Mouse (Mus musculus) neural tube, embryonic 11.5 days (tissue): Measurements from ENCODE around the gene Hoxa2. TPM values are rescaled to one million over a fixed set of nuclear protein-coding genes. Genes with fewer than 3 reads are reported as not detected.
A peak's percentile ranks its signal among the peaks of the same experiment; 100 is the strongest.

ENCODE experiments used
- ATAC-seq: fragments of 200-750 bp; cut with Nextera tagmentation; 2 replicates; pipeline ENCODE4 v1.8.0; 2017; ENCODE audit warnings: moderate number of reproducible peaks, mild to moderate bottlenecking, moderate TSS enrichment, moderate library complexity; ENCODE audit not compliant: insufficient read depth, low FRiP score, low TSS enrichment
- DNase-seq: peaks from one replicate; pipeline ENCODE4 v3.0.0-alpha.2; 2015; ENCODE audit warnings: low spot score
- H3K27ac ChIP-seq: fragments of 300-500 bp; sonication (generic); 2 replicates; pipeline ENCODE4 v1.5.1; 2014; ENCODE audit warnings: low read depth, mild to moderate bottlenecking, low read length
- H3K27me3 ChIP-seq: fragments of 300-500 bp; sonication (generic); 2 replicates; pipeline ENCODE4 v1.6.1; 2014; ENCODE audit warnings: mild to moderate bottlenecking, low read length, mixed read lengths; ENCODE audit not compliant: control insufficient read depth, insufficient read depth
- H3K36me3 ChIP-seq: fragments of 300-500 bp; sonication (generic); 2 replicates; pipeline ENCODE4 v1.6.1; 2014; ENCODE audit warnings: mild to moderate bottlenecking, low read length, moderate library complexity, mixed read lengths; ENCODE audit not compliant: control insufficient read depth, insufficient read depth
- H3K4me1 ChIP-seq: fragments of 300-500 bp; sonication (generic); 2 replicates; pipeline ENCODE4 v1.6.1; 2014; ENCODE audit warnings: low read length, mixed read lengths; ENCODE audit not compliant: control insufficient read depth, insufficient read depth
- H3K4me2 ChIP-seq: fragments of 300-500 bp; sonication (generic); 2 replicates; pipeline ENCODE4 v1.6.1; 2014; ENCODE audit warnings: low read depth, mild to moderate bottlenecking, moderate library complexity
- H3K4me3 ChIP-seq: fragments of 300-500 bp; sonication (generic); 2 replicates; pipeline ENCODE4 v1.5.1; 2014; ENCODE audit warnings: low read depth, low read length
- H3K9ac ChIP-seq: fragments of 300-500 bp; sonication (generic); 2 replicates; pipeline ENCODE4 v1.6.1; 2014; ENCODE audit warnings: mild to moderate bottlenecking, low read length
- H3K9me3 ChIP-seq: fragments of 300-500 bp; sonication (generic); 2 replicates; pipeline ENCODE4 v1.6.1; 2016; ENCODE audit warnings: low read length; ENCODE audit not compliant: control insufficient read depth
- WGBS: fragments of 180-500 bp; shearing (Covaris S2); extraction: QIAGEN DNeasy Blood & Tissue Kit; methylation state at CpG from one replicate; pipeline ENCODE4 v1.1.7; 2014; 5-methylcytosine and 5-hydroxymethylcytosine counted together
- polyA plus RNA-seq: library from polyadenylated mRNA; unstranded; fragments of >200 nt; fragmentation: Nextera tagmentation; extraction: Ambion mirVana; gene quantifications from 2 replicates; pipeline ENCODE4 v1.2.1, GENCODE M21; 2014

Gene Hoxa2
- polyA plus RNA-seq, 1 experiment from 2014 or later, result 37.5 TPM

DNA sequence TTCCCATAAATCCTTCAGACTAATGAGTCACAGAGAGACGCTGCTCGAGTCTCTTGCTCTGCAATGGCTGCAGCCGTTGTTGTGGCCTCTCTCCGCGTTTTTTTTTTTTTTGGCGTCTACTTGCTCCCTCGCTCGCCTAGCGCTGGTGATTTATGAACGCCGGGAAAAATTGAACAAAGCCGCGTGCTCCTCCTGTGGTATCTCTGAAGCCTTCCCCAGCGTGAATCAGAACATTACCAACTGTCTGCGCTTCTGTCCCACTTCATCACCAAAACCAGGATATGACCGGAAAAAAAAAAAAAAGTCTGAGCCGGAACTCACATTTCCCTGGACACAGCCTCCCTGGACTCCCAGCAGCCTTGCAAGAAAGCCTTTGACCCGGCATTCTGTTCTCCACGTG, 20.6 kb upstream of the Hoxa2 start:
- Histone ChIP-seq H3K4me2 (peak overlapping the region; percentile 78), H3K27ac (peak overlapping the region; percentile 92), H3K4me1 (peaks cover 95% of the 10 kb centered on the region), H3K36me3 (peaks cover 2% of the 10 kb centered on the region; the same call in 1 of the 2 replicates), H3K9ac (peak overlapping the region; percentile 30), H3K9me3 (no peaks in the 10 kb centered on the region), H3K4me3 (peak overlapping the region; percentile 17), H3K27me3 (no peaks in the 10 kb centered on the region)
- under 1% methylated on average over 19 of the region's 19 CpGs for WGBS
- no peak for ATAC-seq
- DNase-seq, result peak; percentile 80

DNA sequence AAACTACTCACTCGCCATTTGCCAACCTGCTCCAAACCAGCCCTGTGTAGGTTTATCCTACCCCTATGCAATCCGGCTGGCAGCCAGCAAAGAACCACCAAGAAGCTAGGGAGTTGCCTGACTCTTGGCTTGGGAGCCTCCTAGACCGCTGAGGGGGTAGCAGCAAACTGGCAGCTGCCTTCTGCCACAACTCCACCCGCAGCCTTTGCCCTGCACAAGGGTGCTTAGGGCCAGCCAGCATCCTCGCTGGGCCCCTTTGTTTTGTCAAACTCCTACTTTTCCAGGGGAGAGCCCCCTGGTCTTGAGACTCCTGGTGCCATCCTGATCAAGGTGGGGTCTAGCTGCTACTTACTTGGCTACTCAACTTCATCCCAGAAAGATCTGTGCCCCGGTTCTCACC, 20.0 kb upstream of the Hoxa2 start:
- Histone ChIP-seq H3K9me3 (no peaks in the 10 kb centered on the region), H3K27ac (peak overlapping the region; percentile 92), H3K4me2 (peak overlapping the region; percentile 78), H3K27me3 (no peaks in the 10 kb centered on the region), H3K4me1 (peaks cover 93% of the 10 kb centered on the region), H3K4me3 (peak overlapping the region; percentile 17), H3K9ac (peak overlapping the region; percentile 59), H3K36me3 (no peaks in the 10 kb centered on the region)
- 4% methylated on average over 6 of the region's 6 CpGs for WGBS
- ATAC-seq (0 out of 2 replicates have a peak, but pooled peaks have one; percentile 2), DNase-seq (peak; percentile 62)

DNA sequence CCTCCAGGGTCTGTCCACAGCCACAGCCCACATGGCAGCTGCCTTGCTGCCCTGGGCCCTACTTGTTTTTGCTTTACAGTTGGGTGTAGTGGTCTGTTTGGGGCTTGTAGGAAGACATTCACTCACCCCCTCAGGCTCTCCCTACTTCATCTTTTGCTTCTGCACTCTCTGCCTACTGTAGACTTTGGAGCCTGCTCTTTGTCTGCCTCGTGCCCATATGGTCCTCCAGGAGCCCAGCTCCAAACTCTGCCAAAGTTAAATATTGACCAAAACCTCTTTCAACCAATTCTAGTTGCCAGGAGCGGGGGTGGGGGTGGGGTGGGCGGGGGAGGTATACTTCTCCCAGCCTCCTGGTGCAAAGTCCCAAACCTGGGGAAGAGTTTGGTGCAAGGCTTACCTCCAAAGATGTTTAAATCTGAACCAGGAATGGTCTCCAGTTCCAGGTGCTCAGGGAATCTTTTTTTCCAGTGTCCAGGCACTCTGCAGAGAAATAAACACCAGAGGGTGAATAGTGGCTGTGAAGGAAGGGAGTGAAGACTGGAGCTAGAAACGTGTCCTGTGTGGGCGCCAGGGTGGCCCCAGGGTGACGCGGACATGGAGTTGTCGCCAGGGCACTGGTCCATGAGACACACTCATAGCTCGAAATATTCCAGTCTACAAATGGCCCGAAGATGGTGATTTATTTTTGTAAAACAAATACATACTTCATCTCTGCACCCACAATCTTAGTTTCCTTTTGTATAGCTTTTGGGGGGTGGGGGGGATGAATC, 18.9 kb upstream of the Hoxa2 start:
- peak overlapping the region; percentile 92 for H3K27ac ChIP-seq
- H3K27me3 ChIP-seq, result no peaks in the 10 kb centered on the region
- H3K9me3 ChIP-seq, result no peaks in the 10 kb centered on the region
- DNase-seq (peak; percentile 27), ATAC-seq (no peak)
- peaks cover 86% of the 10 kb centered on the region for H3K4me1 ChIP-seq
- peak overlapping the region; percentile 78 for H3K4me2 ChIP-seq
- no peaks in the 10 kb centered on the region for H3K36me3 ChIP-seq
- H3K4me3 ChIP-seq, result peak overlapping the region; percentile 16
- H3K9ac ChIP-seq, result peak overlapping the region; percentile 59
- 11% methylated on average over 10 of the region's 10 CpGs for WGBS

DNA sequence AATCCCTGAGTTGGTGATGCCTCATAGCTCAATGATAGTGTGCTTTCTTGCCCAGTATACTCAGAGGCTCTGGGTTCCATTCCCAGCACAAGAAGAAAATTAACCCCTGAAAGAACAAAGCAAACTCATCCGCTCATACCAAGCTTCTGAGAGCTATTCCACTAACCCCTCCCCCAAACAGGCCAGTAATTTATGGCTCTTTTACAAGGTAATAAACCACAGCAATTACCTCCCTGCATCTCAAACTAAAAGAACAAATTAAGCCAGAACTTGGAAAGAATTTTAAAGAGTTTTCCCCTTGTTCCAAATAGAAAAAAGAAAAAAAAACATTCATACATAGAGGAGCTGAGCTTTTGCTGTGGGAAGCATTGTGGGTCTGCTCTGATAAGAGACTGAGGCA, 18.2 kb upstream of the Hoxa2 start:
- peak overlapping the region; percentile 59 for H3K9ac ChIP-seq
- peak overlapping the region; percentile 92 for H3K27ac ChIP-seq
- H3K4me2 ChIP-seq, result peak overlapping the region; percentile 78
- ATAC-seq, result 0 out of 2 replicates have a peak, but pooled peaks have one; percentile 7
- no peak for DNase-seq
- no peaks in the 10 kb centered on the region for H3K9me3 ChIP-seq
- peaks cover 79% of the 10 kb centered on the region for H3K4me1 ChIP-seq
- no peaks in the 10 kb centered on the region for H3K27me3 ChIP-seq
- no peak overlapping the region for H3K4me3 ChIP-seq
- WGBS, result 8% methylated on average over 1 of the region's 1 CpGs
- H3K36me3 ChIP-seq, result no peaks in the 10 kb centered on the region

DNA sequence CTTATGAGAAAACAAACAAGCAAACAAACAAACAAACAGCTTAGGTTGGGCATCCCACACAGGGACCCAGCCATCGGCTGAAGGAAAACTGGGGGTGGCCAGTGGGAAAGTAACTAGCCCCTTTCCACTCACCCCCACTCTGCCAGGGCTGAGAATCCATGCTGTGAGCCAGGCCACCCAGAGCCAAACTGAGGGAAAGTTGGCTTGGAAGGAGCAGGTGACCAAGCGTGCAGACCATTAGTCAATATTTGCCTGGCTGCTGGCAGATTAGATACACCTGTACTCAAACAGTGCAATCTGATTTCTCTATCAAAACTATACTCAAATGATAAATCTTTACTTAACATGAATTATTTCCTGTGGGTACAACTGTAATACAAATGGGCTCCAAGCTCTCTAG, 17.4 kb upstream of the Hoxa2 start:
- Histone ChIP-seq H3K9ac (no peak overlapping the region), H3K4me3 (0 out of 2 replicates have a peak overlapping the region, but pooled peaks have one; percentile 0), H3K4me1 (peaks cover 72% of the 10 kb centered on the region), H3K36me3 (no peaks in the 10 kb centered on the region), H3K27me3 (no peaks in the 10 kb centered on the region), H3K4me2 (peak overlapping the region; percentile 78), H3K27ac (peak overlapping the region; percentile 100; the same call in 1 of the 2 replicates), H3K9me3 (no peaks in the 10 kb centered on the region)
- 15% methylated on average over 2 of the region's 2 CpGs for WGBS
- no peak for ATAC-seq
- no peak for DNase-seq

DNA sequence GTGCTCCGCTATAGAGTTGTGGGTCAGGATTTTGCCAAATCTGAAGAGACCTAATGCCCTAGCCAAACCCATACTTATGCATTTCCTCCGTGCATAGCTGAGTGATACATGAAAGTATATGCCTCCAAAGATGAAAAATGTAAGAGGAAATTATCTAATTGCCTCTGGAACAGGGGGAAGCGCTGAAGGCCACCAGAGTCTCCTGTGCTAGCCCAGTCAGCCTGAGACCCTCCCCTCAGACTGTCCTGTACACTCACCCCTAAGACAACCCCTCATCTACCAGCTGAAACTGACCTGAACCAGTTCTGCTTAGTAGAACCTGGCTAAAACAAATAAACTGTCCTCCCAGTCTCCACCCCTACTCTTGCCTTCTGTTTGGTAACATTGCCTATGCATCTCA, 16.1 kb upstream of the Hoxa2 start:
- WGBS, result 18% methylated on average over 3 of the region's 3 CpGs
- Histone ChIP-seq H3K4me1 (peaks cover 68% of the 10 kb centered on the region), H3K4me2 (peak overlapping the region; percentile 78), H3K36me3 (no peaks in the 10 kb centered on the region), H3K9ac (peak overlapping the region; percentile 99), H3K27ac (peak overlapping the region; percentile 100), H3K27me3 (no peaks in the 10 kb centered on the region), H3K4me3 (peak overlapping the region; percentile 91), H3K9me3 (no peaks in the 10 kb centered on the region)
- no peak for ATAC-seq
- DNase-seq, result peak; percentile 55

DNA sequence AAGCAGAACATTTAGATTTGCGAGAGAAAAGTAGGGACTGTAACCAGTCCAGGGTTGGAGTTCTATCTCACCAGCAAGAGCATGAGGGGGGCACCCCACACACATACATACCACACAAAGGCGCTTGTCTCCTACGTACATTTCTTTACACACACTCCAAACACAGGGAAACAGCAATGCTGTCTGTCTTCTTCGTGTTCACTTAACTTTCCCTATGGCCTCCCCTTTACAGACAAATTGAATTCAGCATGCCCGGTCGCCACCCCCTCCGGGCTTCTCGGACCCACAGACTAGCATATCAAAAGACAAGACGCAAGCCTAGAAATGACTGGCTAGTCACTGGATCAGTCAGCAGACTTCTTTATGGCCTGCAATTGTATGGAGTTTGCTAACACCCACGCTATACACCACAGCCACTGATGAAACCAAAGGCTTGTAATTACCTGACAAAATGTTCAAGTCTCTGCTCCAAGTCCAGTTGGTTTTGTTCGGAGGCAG, 15.6 kb upstream of the Hoxa2 start:
- no peak for ATAC-seq
- Histone ChIP-seq H3K4me3 (peak overlapping the region; percentile 91), H3K4me1 (peaks cover 67% of the 10 kb centered on the region), H3K36me3 (no peaks in the 10 kb centered on the region), H3K9me3 (no peaks in the 10 kb centered on the region), H3K27ac (peak overlapping the region; percentile 100), H3K4me2 (peak overlapping the region; percentile 78), H3K9ac (peak overlapping the region; percentile 99), H3K27me3 (no peaks in the 10 kb centered on the region)
- peak; percentile 66 for DNase-seq
- WGBS, result 1% methylated on average over 11 of the region's 11 CpGs

DNA sequence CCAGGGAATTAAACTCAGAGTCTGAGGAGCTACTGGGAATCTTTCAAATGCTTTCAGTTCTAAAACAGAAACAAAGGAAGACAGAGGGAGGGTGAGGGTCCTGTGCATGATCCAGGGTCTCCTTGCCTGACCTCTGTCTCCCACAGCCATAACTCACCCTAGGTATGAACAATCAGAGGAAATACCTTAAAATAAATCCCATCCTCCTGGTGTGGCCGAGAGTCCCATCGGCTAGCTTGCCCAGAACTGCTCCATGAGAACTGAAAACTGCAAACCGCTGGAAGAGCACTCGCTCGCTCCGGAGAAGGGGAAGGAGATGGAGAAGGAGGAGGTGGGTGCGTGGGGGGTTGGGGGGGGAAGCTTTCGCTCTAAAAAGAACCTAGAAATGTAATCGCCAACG, 15.1 kb upstream of the Hoxa2 start:
- DNase-seq (peak; percentile 59), ATAC-seq (no peak)
- Histone ChIP-seq H3K4me1 (peaks cover 61% of the 10 kb centered on the region), H3K4me3 (peak overlapping the region; percentile 91), H3K36me3 (no peaks in the 10 kb centered on the region), H3K4me2 (peak overlapping the region; percentile 78), H3K9ac (peak overlapping the region; percentile 99), H3K27ac (peak overlapping the region; percentile 100), H3K27me3 (no peaks in the 10 kb centered on the region), H3K9me3 (no peaks in the 10 kb centered on the region)
- WGBS, result under 1% methylated on average over 10 of the region's 10 CpGs
